Mouse (Mus musculus) embryonic fibroblast, embryonic 13.5 days (primary cell): ENCODE measurements at regions not wholly inside any gene's neighbourhood (a gene's known extent, or its start where the extent isn't known, plus 50 kb on each side); places are given as distances from the start of the nearest gene placed in this dataset.

ENCODE experiments used
- CTCF ChIP-seq: IDR thresholded peaks from 2 replicates; pipeline ENCODE4 v1.5.1; 2011; ENCODE audit warnings: mild to moderate bottlenecking, control low read depth, low read length, moderate library complexity, borderline replicate concordance; ENCODE audit not compliant: insufficient read depth
- POLR2A ChIP-seq: IDR thresholded peaks from 2 replicates; pipeline ENCODE4 v1.6.1; 2011; ENCODE audit warnings: low read depth, mild to moderate bottlenecking, control low read depth, low read length, moderate library complexity

GRCm38 (mm10) chr5:136622152-136622551, 54.9 kb upstream of the Cux1 start:
- no peak for TF ChIP-seq CTCF
- no peak for TF ChIP-seq POLR2A
